Mouse (Mus musculus): Measurements from ENCODE around the gene Sept1. TPM values are rescaled to one million over a fixed set of nuclear protein-coding genes. Genes with fewer than 3 reads are reported as not detected.
A peak's percentile ranks its signal among the peaks of the same experiment; 100 is the strongest.

Sept1 gene
- polyA plus RNA-seq, 1 experiment from 2014 or later, result 18.6 TPM

GRCm38 (mm10) chr7:127233765-127234164, 835 bp upstream of the Sept1 start:
- Histone ChIP-seq H3K9me3 (ENCODE audit: low read length) (no peaks in the 10 kb centered on the region), H3K4me2 (replicated peaks; ENCODE audit: low read depth, low read length) (peak overlapping the region; percentile 77), H3K4me1 (ENCODE audit: insufficient read depth, low read length) (peaks cover 31% of the 10 kb centered on the region), H3K36me3 (ENCODE audit: insufficient read depth, low read length) (peaks cover 47% of the 10 kb centered on the region), H3K4me3 (ENCODE audit: low read length) (peak overlapping the region; percentile 98), H3K27me3 (ENCODE audit: insufficient read depth, low read length) (no peaks in the 10 kb centered on the region), H3K27ac (ENCODE audit: low read length) (peak overlapping the region; percentile 99), H3K9ac (replicated peaks; ENCODE audit: low read length) (peak overlapping the region; percentile 97)
- 2% methylated on average over 9 of the region's 9 CpGs for WGBS
- no peak for ATAC-seq (ENCODE audit: low FRiP score, low TSS enrichment)

DNA sequence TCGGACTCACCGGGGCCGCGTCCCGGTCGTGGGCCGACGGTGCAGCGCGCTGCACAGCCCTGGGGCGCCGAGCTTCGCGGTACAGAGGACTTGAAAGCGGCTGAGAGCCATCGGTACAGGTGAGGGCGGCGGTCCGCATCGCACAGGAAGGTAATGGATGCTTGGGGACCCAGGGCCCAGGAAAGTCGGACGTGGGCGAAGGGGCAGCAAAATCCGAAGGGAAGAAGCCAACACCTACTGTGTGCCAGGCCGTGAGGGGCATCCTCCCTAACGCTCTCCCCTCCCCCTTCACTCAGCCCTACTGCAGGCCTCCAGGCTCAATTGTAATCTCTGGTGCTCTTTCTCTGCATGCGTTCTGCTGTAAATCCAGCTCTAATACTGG, 429 bp upstream of the Sept1 start:
- peak overlapping the region; percentile 97 for H3K9ac ChIP-seq (replicated peaks; ENCODE audit: low read length)
- H3K27me3 ChIP-seq (ENCODE audit: insufficient read depth, low read length), result no peaks in the 10 kb centered on the region
- no peaks in the 10 kb centered on the region for H3K9me3 ChIP-seq (ENCODE audit: low read length)
- H3K4me2 ChIP-seq (replicated peaks; ENCODE audit: low read depth, low read length), result peak overlapping the region; percentile 77
- peaks cover 43% of the 10 kb centered on the region for H3K36me3 ChIP-seq (ENCODE audit: insufficient read depth, low read length)
- H3K27ac ChIP-seq (ENCODE audit: low read length), result peak overlapping the region; percentile 99
- ATAC-seq (ENCODE audit: low FRiP score, low TSS enrichment), result peak; percentile 70
- H3K4me3 ChIP-seq (ENCODE audit: low read length), result peak overlapping the region; percentile 98
- H3K4me1 ChIP-seq (ENCODE audit: insufficient read depth, low read length), result peaks cover 31% of the 10 kb centered on the region
- WGBS, result under 1% methylated on average over 27 of the region's 27 CpGs

GRCm38 (mm10) chr7:127231826-127232621, 906 bp downstream of the Sept1 start:
- H3K27ac ChIP-seq (ENCODE audit: low read length), result peak overlapping the region; percentile 99
- peak overlapping the region; percentile 97 for H3K9ac ChIP-seq (replicated peaks; ENCODE audit: low read length)
- peaks cover 31% of the 10 kb centered on the region for H3K4me1 ChIP-seq (ENCODE audit: insufficient read depth, low read length)
- WGBS, result 4% methylated on average over 20 of the region's 20 CpGs
- no peak for ATAC-seq (ENCODE audit: low FRiP score, low TSS enrichment)
- H3K4me3 ChIP-seq (ENCODE audit: low read length), result peak overlapping the region; percentile 98
- peak overlapping the region; percentile 77 for H3K4me2 ChIP-seq (replicated peaks; ENCODE audit: low read depth, low read length)
- peaks cover 30% of the 10 kb centered on the region for H3K36me3 ChIP-seq (ENCODE audit: insufficient read depth, low read length)
- H3K27me3 ChIP-seq (ENCODE audit: insufficient read depth, low read length), result no peaks in the 10 kb centered on the region
- H3K9me3 ChIP-seq (ENCODE audit: low read length), result no peaks in the 10 kb centered on the region

DNA sequence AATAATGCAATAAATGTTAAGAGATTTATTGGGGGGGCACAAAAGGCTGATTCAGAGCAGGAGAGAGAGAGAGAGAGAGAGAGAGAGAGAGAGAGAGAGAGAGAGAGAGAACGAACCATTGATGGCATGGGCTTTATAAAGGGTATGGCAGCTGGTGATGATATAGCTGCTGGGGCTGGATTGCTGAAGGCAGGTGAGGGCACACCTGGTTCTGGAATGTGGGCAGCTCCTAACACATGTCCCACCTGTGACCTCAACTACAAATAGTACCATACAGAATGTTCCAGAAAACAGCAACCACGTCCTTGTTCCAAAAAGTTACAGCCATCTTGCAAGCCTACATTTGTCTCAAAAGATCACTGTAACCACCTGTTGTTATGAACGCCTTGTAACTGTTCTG, 1.6 kb downstream of the Sept1 start:
- Histone ChIP-seq H3K36me3 (ENCODE audit: insufficient read depth, low read length) (peaks cover 24% of the 10 kb centered on the region), H3K9ac (replicated peaks; ENCODE audit: low read length) (peak overlapping the region; percentile 97)

DNA sequence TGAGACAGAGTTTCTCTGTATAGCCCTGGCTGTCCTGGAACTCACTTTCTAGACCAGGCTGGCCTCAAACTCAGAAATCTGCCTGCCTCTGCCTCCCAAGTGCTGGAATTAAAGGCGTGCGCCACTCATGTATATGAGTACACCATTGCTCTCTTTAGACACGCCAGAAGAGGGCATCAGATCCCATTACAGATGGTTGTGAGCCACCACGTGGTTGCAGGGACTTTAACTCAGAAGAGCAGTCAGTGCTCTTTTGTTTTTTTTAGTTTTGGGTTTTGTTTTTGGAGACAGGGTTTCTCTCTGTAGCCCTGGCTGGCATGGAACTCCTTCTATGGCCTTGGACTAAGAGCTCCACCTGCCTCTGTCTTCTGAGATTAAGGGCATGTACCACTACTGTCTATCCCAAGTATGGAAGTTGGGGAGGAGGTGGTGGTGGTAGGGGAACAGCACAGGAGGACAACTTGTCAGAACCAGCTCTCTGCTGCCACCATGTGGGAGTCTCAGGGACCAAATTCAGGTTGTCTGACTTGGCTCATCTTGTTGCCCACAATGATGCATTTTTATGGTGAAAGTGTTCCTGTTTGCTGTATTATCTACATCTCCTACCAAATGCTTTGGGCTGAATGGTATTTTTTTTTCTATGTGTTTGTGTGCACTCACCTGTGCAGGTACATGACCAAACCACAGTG, 4.2 kb downstream of the Sept1 start:
- 63% methylated on average over 4 of the region's 4 CpGs for WGBS
- Histone ChIP-seq H3K9me3 (ENCODE audit: low read length) (no peaks in the 10 kb centered on the region), H3K27me3 (ENCODE audit: insufficient read depth, low read length) (no peaks in the 10 kb centered on the region), H3K9ac (replicated peaks; ENCODE audit: low read length) (no peak overlapping the region), H3K27ac (ENCODE audit: low read length) (no peak overlapping the region), H3K4me1 (ENCODE audit: insufficient read depth, low read length) (peaks cover 19% of the 10 kb centered on the region), H3K4me3 (ENCODE audit: low read length) (no peak overlapping the region), H3K36me3 (ENCODE audit: insufficient read depth, low read length) (peaks cover 7% of the 10 kb centered on the region; the same call in 1 of the 2 replicates), H3K4me2 (replicated peaks; ENCODE audit: low read depth, low read length) (no peak overlapping the region)
- ATAC-seq (ENCODE audit: low FRiP score, low TSS enrichment), result no peak

More for the DNA sequence above, 1.6 kb downstream of the Sept1 start:
- 43% methylated on average over 3 of the region's 3 CpGs for WGBS
- no peak for ATAC-seq (ENCODE audit: low FRiP score, low TSS enrichment)
- peak overlapping the region; percentile 99; the same call in 1 of the 2 replicates for H3K27ac ChIP-seq (ENCODE audit: low read length)
- H3K27me3 ChIP-seq (ENCODE audit: insufficient read depth, low read length), result no peaks in the 10 kb centered on the region
- peaks cover 31% of the 10 kb centered on the region for H3K4me1 ChIP-seq (ENCODE audit: insufficient read depth, low read length)
- peak overlapping the region; percentile 77 for H3K4me2 ChIP-seq (replicated peaks; ENCODE audit: low read depth, low read length)
- no peaks in the 10 kb centered on the region for H3K9me3 ChIP-seq (ENCODE audit: low read length)
- peak overlapping the region; percentile 98 for H3K4me3 ChIP-seq (ENCODE audit: low read length)

DNA sequence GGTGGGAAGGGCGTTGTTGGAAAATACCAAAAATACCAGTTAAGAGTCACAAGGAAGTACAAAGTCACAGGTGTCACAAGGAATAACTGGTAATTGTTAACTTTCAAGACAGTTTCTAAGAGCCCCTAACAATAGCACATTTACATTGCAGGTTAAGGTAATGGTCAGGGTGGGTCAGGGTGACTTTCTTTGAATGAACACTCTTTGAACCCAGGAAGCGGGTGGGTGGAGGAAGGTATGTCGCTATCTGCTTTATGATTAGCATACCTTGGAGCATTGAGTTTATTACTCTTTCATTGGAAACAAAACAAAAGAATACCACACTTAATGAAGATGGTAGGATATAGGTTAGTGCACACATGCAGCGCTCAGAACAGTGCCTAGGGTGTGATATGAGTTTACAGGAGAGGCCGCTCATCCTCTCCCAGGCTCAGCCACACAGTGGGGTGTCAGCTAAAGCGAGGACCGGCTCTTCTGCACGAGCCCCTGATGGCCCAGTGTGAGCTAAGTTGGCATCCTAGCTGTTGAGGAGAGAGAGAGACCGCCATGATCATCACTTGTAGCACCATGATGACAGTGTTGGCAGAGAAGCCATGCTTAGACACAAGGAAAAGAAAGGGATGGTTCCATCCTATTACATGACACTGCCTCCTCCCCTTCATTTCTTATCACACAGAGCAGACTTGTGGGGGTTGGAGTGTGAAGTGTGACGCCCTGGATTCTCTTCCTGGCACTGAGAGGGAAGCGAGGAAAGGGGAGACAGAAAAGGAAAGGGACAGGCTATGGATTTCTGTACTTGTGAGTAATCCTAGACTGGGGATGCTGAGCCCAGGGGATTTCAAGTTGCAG, 7.6 kb downstream of the Sept1 start:
- no peak overlapping the region for H3K4me3 ChIP-seq (ENCODE audit: low read length)

DNA sequence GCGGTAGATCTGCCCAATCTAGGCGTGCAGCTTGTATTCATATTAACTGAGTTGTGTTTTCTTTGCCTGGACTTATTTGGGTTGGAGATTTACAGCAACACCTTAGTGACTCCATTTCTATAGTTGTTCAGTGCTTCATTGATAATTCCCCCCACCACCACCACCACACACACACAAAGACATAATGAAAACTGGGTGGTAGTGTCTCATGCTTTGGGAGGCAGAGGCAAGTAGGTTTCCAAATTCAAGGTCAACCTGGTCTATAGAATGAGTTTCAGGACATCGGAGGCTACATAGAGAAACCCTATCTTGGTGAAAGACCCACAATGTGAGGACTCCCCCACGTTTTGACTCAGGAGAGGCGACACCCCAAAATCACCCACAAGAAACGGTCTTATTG, 8.3 kb downstream of the Sept1 start:
- peaks cover 4% of the 10 kb centered on the region; the same call in 1 of the 2 replicates for H3K36me3 ChIP-seq (ENCODE audit: insufficient read depth, low read length)
- H3K9ac ChIP-seq (replicated peaks; ENCODE audit: low read length), result no peak overlapping the region
- ATAC-seq (ENCODE audit: low FRiP score, low TSS enrichment), result no peak
- no peak overlapping the region for H3K4me2 ChIP-seq (replicated peaks; ENCODE audit: low read depth, low read length)
- no peak overlapping the region for H3K27ac ChIP-seq (ENCODE audit: low read length)
- no peak overlapping the region for H3K4me3 ChIP-seq (ENCODE audit: low read length)
- H3K9me3 ChIP-seq (ENCODE audit: low read length), result no peaks in the 10 kb centered on the region
- 89% methylated on average over 6 of the region's 6 CpGs for WGBS
- no peaks in the 10 kb centered on the region for H3K27me3 ChIP-seq (ENCODE audit: insufficient read depth, low read length)
- no peaks in the 10 kb centered on the region for H3K4me1 ChIP-seq (ENCODE audit: insufficient read depth, low read length)

More for the DNA sequence above, 7.6 kb downstream of the Sept1 start:
- H3K27me3 ChIP-seq (ENCODE audit: insufficient read depth, low read length), result no peaks in the 10 kb centered on the region
- ATAC-seq (ENCODE audit: low FRiP score, low TSS enrichment), result no peak
- WGBS, result 83% methylated on average over 11 of the region's 11 CpGs
- peaks cover 4% of the 10 kb centered on the region; the same call in 1 of the 2 replicates for H3K36me3 ChIP-seq (ENCODE audit: insufficient read depth, low read length)
- H3K4me2 ChIP-seq (replicated peaks; ENCODE audit: low read depth, low read length), result no peak overlapping the region
- H3K9ac ChIP-seq (replicated peaks; ENCODE audit: low read length), result no peak overlapping the region
- peaks cover 4% of the 10 kb centered on the region for H3K4me1 ChIP-seq (ENCODE audit: insufficient read depth, low read length)
- no peaks in the 10 kb centered on the region for H3K9me3 ChIP-seq (ENCODE audit: low read length)
- H3K27ac ChIP-seq (ENCODE audit: low read length), result no peak overlapping the region

DNA sequence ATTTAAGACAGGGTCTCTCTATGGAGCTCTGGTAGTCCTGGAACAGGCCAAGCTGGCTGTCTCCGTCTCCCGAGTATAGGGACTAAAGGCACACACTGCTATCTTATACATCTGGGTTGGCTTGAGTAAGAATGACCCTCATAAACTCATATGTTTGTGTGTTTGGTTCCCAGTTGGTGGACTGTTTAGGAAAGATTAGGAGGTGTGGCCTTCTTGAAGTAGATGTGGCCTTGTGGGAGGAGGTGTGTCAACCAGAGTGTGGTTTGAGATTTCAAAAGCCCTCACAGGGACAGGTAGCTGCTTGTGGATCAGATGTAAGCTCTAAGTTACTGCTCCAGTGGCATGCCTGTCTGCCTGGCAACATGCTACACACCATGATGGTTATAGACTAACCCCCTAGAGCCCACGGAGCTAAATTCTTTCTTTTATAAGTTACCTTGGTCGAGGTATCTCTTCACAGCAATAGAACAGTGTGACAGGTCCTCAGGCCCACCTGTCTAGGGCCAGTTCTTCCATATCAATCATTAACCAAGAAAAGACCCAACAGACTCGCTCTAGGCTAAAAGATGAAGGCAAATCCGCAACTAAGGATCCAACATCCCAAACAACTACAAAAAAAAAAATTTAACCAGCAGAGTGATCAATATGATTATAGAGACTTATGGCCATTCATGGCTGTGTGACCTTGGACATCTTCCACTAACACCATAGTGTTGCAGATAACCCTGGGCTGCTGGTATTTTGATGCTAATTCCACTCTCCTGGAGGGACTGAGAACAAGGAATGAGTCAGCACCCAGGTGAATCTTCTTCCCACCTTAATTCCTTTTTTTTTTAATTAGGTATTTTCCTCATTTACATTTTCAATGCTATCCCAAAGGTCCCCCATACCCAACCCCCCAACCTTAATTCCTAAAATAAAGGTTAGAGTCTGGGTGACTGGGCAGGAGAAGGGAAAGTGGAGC, 9.1 kb downstream of the Sept1 start:
- 83% methylated on average over 6 of the region's 6 CpGs for WGBS
- ATAC-seq (ENCODE audit: low FRiP score, low TSS enrichment), result no peak
- no peak overlapping the region for H3K9ac ChIP-seq (replicated peaks; ENCODE audit: low read length)
- no peaks in the 10 kb centered on the region for H3K27me3 ChIP-seq (ENCODE audit: insufficient read depth, low read length)
- H3K4me1 ChIP-seq (ENCODE audit: insufficient read depth, low read length), result no peaks in the 10 kb centered on the region
- H3K27ac ChIP-seq (ENCODE audit: low read length), result no peak overlapping the region
- H3K36me3 ChIP-seq (ENCODE audit: insufficient read depth, low read length), result no peaks in the 10 kb centered on the region
- no peak overlapping the region for H3K4me3 ChIP-seq (ENCODE audit: low read length)
- no peak overlapping the region for H3K4me2 ChIP-seq (replicated peaks; ENCODE audit: low read depth, low read length)
- H3K9me3 ChIP-seq (ENCODE audit: low read length), result no peaks in the 10 kb centered on the region

GRCm38 (mm10) chr7:127223106-127223505, 9.8 kb downstream of the Sept1 start:
- H3K27me3 ChIP-seq (ENCODE audit: insufficient read depth, low read length), result no peaks in the 10 kb centered on the region

More at GRCm38 (mm10) chr7:127223106-127223505, 9.8 kb downstream of the Sept1 start:
- Histone ChIP-seq H3K4me1 (ENCODE audit: insufficient read depth, low read length) (no peaks in the 10 kb centered on the region), H3K4me2 (replicated peaks; ENCODE audit: low read depth, low read length) (no peak overlapping the region), H3K9ac (replicated peaks; ENCODE audit: low read length) (no peak overlapping the region), H3K27ac (ENCODE audit: low read length) (no peak overlapping the region), H3K9me3 (ENCODE audit: low read length) (no peaks in the 10 kb centered on the region), H3K4me3 (ENCODE audit: low read length) (no peak overlapping the region), H3K36me3 (ENCODE audit: insufficient read depth, low read length) (no peaks in the 10 kb centered on the region)
- no peak for ATAC-seq (ENCODE audit: low FRiP score, low TSS enrichment)
- 94% methylated on average over 3 of the region's 3 CpGs for WGBS
